Mouse (Mus musculus) stomach, adult 2 months (tissue): ENCODE results near the gene Olfr160. TPM values are rescaled to one million over a fixed set of nuclear protein-coding genes. Genes with fewer than 3 reads are reported as not detected.

ENCODE experiments used
- polyA plus RNA-seq: library from polyadenylated mRNA; depleted of rRNA; stranded (reverse); fragments of >200 nt; gene quantifications from 2 replicates; pipeline ENCODE4 v1.2.3, GENCODE M21; 2012; rRNA removed

The Olfr160 gene
- not detected in 2 replicates for polyA plus RNA-seq

GRCm38 (mm10) chr9:37716150-37716549 is at the start of gene Olfr160:
TSS of gene Olfr160 (minus strand) at chr9:37716250.

DNA sequence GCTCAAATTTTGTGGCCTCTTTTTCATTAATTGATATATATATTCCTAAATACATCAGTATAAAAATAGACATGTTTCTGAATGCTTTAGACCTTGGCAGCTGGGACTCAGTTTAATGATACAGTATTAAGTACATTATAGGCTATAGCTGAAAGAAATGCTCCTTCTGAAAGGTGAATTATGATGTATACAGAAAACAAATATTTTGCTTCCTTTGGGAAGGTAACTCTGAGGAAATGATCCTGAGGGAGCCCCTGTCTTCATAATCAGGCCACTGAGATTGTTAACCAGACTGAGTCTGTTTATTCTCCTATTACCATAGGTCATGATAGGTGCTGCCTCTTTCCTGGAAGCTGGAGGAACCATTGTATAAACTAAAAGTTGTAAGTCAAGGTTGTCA is 28.8 kb upstream of the Olfr160 start, which contains the start of gene Olfr874:
Olfr874 (plus strand) TSS at position 301 of the 400 bp plus-strand sequence.

DNA sequence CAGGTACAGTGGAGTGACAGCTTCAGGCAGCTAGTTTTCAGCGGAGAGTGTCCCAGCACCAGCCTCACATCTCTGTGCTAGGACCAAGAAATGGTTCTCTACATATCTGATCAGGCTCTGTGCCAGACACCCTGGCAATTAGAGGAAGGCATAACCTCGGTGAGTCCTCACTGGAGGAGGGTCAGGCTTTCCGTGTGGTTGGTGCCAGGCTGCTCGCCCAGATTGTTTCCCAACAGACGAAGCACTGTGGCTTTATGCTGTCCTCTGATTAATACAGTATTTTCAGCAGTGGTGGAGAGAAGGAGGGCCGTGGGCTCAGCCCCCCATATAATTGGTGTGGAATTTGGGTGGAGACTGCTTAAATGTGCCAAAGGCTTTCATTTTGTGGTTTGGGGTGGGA is 46.9 kb downstream of the Olfr160 start, which contains the start of gene Panx3:
Panx3 (minus strand) TSS at position 121 of the 400 bp plus-strand sequence.

Other genes starting within 250 kb of the Olfr160 start
- gene Msantd2, start 226.9 kb downstream of the Olfr160 start, polyA plus RNA-seq = 4.1 and 4.9 TPM in 2 replicates
- 21.5 and 24.7 TPM in 2 replicates for gene Esam, start 188.2 kb downstream of the Olfr160 start, polyA plus RNA-seq
- 434 and 485 TPM in 2 replicates for gene Vsig2, start 177.0 kb downstream of the Olfr160 start, polyA plus RNA-seq
- 3.1 and 4.8 TPM in 2 replicates for gene Nrgn, start 163.3 kb downstream of the Olfr160 start, polyA plus RNA-seq
- gene Siae, start 160.6 kb downstream of the Olfr160 start, polyA plus RNA-seq = 0.99 and 1.4 TPM in 2 replicates
- 0.18 and 0.34 TPM in 2 replicates for gene Spa17, start 102.5 kb downstream of the Olfr160 start, polyA plus RNA-seq
- gene Tbrg1, start 58.9 kb downstream of the Olfr160 start, polyA plus RNA-seq = 24.2 and 26.7 TPM in 2 replicates
- not detected in 2 replicates for gene Panx3, start 47.0 kb downstream of the Olfr160 start, polyA plus RNA-seq
- not detected in 2 replicates for gene Olfr874, start 28.9 kb upstream of the Olfr160 start, polyA plus RNA-seq
- not detected in 2 replicates for gene Olfr875, start 55.6 kb upstream of the Olfr160 start, polyA plus RNA-seq
- not detected in 2 replicates for gene Olfr876, start 86.8 kb upstream of the Olfr160 start, polyA plus RNA-seq
- gene Olfr877, start 138.0 kb upstream of the Olfr160 start, polyA plus RNA-seq = not detected in 2 replicates
- not detected in 2 replicates for gene Olfr145, start 180.5 kb upstream of the Olfr160 start, polyA plus RNA-seq
- gene Olfr878, start 201.6 kb upstream of the Olfr160 start, polyA plus RNA-seq = not detected in 2 replicates